Mouse (Mus musculus) natural killer cell, adult 2 months (primary cell): ENCODE measurements at regions not wholly inside any gene's neighbourhood (a gene's known extent, or its start where the extent isn't known, plus 50 kb on each side); places are given as distances from the start of the nearest gene placed in this dataset.

Experiments used
- DNase-seq, 2 experiments: peaks; one replicate each; pipeline ENCODE4 v3.0.0; 2022; ENCODE audit warnings: low spot score in 2 of 2

GRCm38 (mm10) chr6:14063735-14064134 lies 192.4 kb upstream of the 2610001J05Rik start:
- no peak for DNase-seq

- no peak for DNase-seq
Measured at GRCm38 (mm10) chr6:14046560-14046959, 175.2 kb upstream of the 2610001J05Rik start.

DNA sequence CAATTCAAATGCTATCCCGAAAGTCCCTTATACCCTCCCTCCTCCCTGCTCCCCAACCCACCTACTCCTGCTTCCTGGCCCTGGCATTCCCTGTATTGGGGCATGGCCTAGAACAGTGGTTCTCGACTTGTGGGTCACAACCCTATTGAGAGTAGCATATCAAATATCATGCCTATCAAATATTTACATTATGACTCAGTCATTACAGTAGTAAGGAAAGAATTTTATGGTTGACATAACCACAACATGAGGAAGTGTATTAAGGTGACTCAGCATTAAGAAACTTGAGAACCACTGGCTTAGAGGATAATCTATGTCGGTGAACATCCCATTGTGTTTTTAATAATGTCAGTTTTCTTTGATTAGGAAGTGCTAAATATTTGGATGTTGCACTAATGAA lies 173.3 kb upstream of the 2610001J05Rik start:
- no peak for DNase-seq

GRCm38 (mm10) chr6:14025898-14026297 lies 154.6 kb upstream of the 2610001J05Rik start:
- DNase-seq = no peak

GRCm38 (mm10) chr6:14018928-14019327 lies 147.6 kb upstream of the 2610001J05Rik start:
- DNase-seq = no peak

GRCm38 (mm10) chr6:13982606-13983389 lies 111.5 kb upstream of the 2610001J05Rik start:
- DNase-seq = no peak

- no peak for DNase-seq
Measured at GRCm38 (mm10) chr6:13974710-13975506, 103.6 kb upstream of the 2610001J05Rik start.

DNA sequence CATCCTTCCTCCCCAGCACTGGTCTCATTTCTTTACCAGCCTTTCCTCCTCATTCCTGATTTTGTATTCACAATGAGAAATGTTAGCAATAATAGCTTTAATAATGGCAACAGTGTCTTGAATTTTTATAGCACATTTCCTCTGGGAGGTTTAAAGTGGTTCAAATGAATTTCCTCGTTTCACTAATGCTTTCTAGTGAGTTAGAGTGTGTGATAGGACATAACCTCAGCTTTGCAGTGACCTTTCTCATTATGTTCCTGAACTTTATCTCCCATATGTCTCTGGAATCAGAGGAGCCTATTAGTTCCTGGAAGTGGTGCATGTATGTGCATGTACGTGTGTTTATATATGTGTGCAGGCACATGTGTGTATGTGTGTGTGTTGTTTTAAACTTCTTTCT lies 93.2 kb upstream of the 2610001J05Rik start:
- DNase-seq = no peak

GRCm38 (mm10) chr6:13964013-13964412 lies 92.7 kb upstream of the 2610001J05Rik start:
- no peak for DNase-seq

DNA sequence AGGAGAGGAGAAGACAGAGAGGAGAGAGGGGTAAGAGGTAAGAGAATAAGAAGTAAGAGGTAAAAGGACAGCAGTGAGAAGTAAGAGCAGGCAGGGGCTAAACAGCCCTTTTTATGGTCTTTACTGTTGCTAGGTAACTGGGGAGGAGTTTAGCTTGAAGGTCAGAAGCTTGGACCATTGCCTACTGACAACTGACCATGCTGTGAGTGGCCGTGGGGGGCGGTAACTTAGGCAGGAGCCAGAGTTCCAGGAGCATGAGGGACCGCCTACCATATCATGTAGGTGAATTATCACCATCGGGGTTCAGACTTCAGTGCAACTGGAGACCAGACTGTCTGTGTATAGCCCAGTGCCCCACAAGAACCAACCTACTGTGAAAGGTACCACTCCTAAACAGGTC lies 78.3 kb upstream of the 2610001J05Rik start:
- no peak for DNase-seq

DNA sequence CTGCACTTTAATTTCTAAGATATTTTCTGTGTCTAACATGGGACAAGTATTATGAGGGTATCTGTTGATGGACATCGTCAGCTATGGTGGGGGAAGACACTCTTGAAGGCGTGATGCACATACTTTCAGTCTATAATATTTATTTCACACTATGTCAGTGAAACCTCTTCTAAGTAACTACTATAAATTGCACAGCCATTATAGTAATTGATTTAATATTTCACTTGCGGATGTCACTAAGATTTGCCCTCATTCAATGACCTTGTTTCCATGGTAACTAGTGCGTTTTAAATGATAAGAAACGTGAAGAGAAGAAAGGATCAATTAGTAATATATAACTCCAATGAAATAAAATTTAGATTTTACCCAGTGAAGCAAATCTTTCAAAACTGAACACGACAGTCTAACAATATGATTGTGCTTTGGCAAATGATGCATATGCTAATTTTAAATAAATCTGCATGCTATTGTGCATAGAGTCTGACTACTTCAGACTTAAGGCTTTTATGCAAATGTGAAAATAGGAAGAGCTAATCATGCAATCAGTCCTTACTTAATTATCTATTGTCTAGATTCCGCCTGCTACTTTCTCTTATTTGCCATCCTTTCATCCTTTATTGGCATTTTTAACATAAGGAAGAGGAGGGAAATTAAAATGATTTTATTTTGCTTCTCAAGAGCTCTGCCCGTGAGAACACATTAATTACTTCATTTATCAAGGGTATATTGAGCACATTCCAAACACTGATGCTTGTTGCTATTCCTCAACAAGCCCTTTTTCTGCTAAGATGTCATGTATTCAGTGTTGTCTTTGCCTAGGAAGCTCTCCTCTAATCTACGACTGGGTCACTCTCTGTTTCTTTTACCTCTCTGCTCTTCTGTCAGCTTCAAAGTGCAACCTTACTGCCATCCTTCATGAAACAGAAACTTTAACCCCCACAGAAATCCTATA lies 49.8 kb upstream of the 2610001J05Rik start:
- no peak for DNase-seq
